Mouse (Mus musculus) layer of hippocampus, postnatal 10 days (tissue): ENCODE measurements at regions not wholly inside any gene's neighbourhood (a gene's known extent, or its start where the extent isn't known, plus 50 kb on each side); places are given as distances from the start of the nearest gene placed in this dataset.
"Not testable (repeated sequence)": the region's sequence is repeated elsewhere in the genome, so short reads cannot be mapped to it uniquely, and the experiment has no call there.

Experiments used
- DNase-seq, 2 experiments: peaks; one replicate each; pipeline ENCODE4 v3.0.0; 2021; ENCODE audit warnings: low spot score in 2 of 2

DNA sequence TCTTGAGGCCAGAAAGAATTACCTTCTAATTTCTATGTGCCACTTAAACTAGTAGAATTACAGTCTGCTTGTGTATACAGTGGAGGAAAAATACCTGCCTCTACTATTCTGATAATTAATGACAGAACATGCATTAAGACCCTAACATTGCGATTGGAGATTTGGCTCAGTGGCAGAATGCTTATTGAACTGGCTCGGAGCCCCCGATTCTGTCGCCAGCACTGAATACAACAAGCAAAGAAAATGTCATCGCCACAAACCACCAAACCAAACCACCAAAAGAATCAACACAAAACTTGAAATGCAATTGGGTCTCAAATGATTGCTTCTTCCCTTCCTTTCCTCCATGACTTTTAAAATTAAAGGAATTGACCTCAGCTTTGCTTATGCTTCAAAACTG is 122.9 kb upstream of the Emcn start:
- DNase-seq, result no peak

GRCm38 (mm10) chr3:137226151-137226550 is 114.7 kb upstream of the Emcn start:
- DNase-seq, result no peak

GRCm38 (mm10) chr3:137227122-137227838 is 113.6 kb upstream of the Emcn start:
- no peak for DNase-seq

GRCm38 (mm10) chr3:137228416-137228815 is 112.5 kb upstream of the Emcn start:
- DNase-seq, result no peak

DNA sequence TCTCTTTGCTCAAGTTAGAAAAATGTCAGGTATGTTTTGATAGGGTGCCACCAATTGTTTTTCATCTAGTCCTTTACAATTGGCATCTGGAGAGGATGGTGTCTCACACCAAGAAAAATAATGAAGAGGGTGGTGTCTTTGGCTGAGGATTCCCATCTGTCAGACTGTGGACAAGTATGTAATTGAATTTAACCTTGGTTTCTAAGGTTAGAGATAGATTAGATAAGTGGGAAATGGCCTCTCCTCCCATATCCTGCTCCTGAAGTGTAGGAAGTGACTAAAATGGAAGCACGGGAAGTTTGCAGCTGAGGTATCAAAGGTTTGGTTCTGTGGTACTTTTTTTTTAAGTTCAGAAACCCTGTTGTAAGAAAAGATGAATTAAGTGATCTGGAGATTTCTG is 98.0 kb upstream of the Emcn start:
- DNase-seq, result no peak

DNA sequence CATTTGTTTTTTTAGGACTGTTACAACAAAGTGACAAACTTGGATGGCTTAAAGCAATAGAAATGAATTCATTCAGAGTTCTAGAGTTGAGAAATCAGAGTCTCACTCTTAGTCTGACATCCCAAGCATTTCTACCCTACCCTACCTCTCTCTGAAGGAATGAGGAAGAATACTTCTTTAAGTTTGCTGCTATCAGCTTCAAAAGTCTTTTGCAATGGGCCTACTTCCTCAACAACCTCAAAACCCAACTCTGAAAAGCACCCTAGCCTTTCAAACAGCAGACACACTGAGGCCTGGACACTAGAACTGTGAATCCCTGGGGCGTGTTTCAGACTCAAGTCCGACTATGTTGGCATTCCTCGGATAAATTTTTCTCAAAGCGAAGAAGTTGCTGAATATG is 77.0 kb upstream of the Emcn start:
- no peak for DNase-seq

- no peak for DNase-seq
Observed at GRCm38 (mm10) chr3:137267752-137268151, 73.1 kb upstream of the Emcn start.

- no peak for DNase-seq
Observed at GRCm38 (mm10) chr3:137275444-137275843, 65.4 kb upstream of the Emcn start.

GRCm38 (mm10) chr3:137279284-137279683 is 61.6 kb upstream of the Emcn start:
- no peak for DNase-seq

- DNase-seq, result peak in 1 of 2 experiments; percentile 12
Observed at GRCm38 (mm10) chr3:137281052-137281451, 59.8 kb upstream of the Emcn start.

- not testable (repeated sequence) for DNase-seq
Observed at GRCm38 (mm10) chr3:137287558-137287957, 53.3 kb upstream of the Emcn start.

GRCm38 (mm10) chr3:137288301-137288942 is 52.4 kb upstream of the Emcn start:
- no peak for DNase-seq

DNA sequence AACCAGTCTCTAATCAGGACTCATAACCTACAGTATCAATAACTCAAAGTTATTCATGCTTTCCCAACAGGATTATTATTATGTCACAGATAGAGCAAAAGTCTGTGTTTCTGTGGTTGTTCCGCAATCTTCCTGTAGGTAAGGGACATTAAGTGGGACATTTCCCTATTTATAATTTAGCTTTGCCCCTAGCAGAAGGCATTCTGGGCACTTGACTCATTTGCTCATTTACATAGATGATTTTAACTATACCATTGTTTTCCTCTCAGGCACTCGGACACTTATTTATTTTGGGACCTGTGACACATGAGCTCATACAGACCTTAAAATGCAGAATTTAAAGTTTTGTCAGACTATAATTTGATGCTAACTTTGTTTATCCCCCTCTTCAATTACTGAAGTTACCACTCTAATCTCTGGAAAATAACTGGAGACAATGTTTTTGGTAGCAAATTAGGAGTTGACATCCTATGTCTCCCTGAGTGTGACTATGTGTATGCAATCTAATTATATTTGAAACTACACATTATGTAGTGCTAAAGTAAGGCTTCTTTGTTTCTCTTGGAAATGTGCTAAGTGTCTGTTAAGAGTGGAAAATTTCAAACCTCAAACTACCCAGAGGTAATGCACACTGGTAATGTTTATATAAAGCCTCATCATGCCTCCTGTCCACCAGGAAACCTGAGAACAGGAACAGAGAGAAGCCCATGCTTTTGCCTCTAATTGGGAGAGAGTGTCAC is 51.8 kb upstream of the Emcn start:
- DNase-seq, result no peak

DNA sequence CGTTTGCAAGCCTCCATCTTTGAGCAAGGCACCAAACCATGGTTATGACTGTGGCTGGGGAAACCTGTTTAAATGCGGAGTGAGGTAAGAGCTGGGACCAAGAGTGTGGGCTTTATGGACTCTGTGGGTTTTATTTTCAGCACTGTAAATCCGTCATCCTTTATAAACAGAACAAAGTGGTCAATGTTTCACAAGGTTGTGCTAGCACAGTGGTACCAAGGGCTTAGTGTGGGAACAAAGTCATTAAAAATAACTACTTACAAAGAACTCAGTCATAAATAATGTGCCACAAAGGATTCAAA is 51.2 kb upstream of the Emcn start:
- DNase-seq, result no peak
